Mouse (Mus musculus) forelimb bud, embryonic 11.5 days (tissue): Measurements from ENCODE around the gene Ddx28.
A peak's percentile ranks its signal among the peaks of the same experiment; 100 is the strongest.
"Not testable (repeated sequence)": the region's sequence is repeated elsewhere in the genome, so short reads cannot be mapped to it uniquely, and the experiment has no call there.

Source experiments
- DNase-seq: peaks from one replicate; pipeline ENCODE4 v3.0.0-alpha.2; 2012; ENCODE audit warnings: low read depth, low spot score

Gene Ddx28

GRCm38 (mm10) chr8:106016284-106016683, 4.6 kb upstream of the Ddx28 start:
- no peak for DNase-seq

GRCm38 (mm10) chr8:106012203-106012602, 521 bp upstream of the Ddx28 start:
- not testable (repeated sequence) for DNase-seq

- peak; percentile 94 for DNase-seq
Measured at GRCm38 (mm10) chr8:106010748-106011642, 687 bp downstream of the Ddx28 start.

GRCm38 (mm10) chr8:106007891-106008290, 3.8 kb downstream of the Ddx28 start:
- not testable (repeated sequence) for DNase-seq

- DNase-seq = no peak
Measured at GRCm38 (mm10) chr8:106007135-106007534, 4.5 kb downstream of the Ddx28 start.

GRCm38 (mm10) chr8:106006413-106006812, 5.3 kb downstream of the Ddx28 start:
- DNase-seq = no peak

GRCm38 (mm10) chr8:106005875-106006274, 5.8 kb downstream of the Ddx28 start, which contains the start of gene Dpep2nb:
Gene Dpep2nb (minus strand): TSS chr8:106005975.
- DNase-seq = no peak

- no peak for DNase-seq
Measured at GRCm38 (mm10) chr8:106004538-106005207, 7.0 kb downstream of the Ddx28 start.

- DNase-seq = no peak
Measured at GRCm38 (mm10) chr8:106001908-106002307, 9.8 kb downstream of the Ddx28 start.

GRCm38 (mm10) chr8:105998971-105999370, 12.7 kb downstream of the Ddx28 start:
- DNase-seq = no peak

- DNase-seq = no peak
Measured at GRCm38 (mm10) chr8:105996359-105996758, 15.3 kb downstream of the Ddx28 start.

- DNase-seq = no peak
Measured at GRCm38 (mm10) chr8:105993226-105993625, 18.5 kb downstream of the Ddx28 start.

- DNase-seq = no peak
Measured at GRCm38 (mm10) chr8:105992499-105992898, 19.2 kb downstream of the Ddx28 start.

GRCm38 (mm10) chr8:105991546-105991945, 20.1 kb downstream of the Ddx28 start:
- DNase-seq = no peak

- peak; percentile 91 for DNase-seq
Measured at GRCm38 (mm10) chr8:105990856-105991387, 20.8 kb downstream of the Ddx28 start, which contains the start of gene Dus2. Gene Dus2 (plus strand): TSS chr8:105991337.

GRCm38 (mm10) chr8:105988546-105988945, 23.1 kb downstream of the Ddx28 start:
- DNase-seq = no peak

- DNase-seq = not testable (repeated sequence)
Measured at GRCm38 (mm10) chr8:105983406-105983805, 28.3 kb downstream of the Ddx28 start.

- DNase-seq = no peak
Measured at GRCm38 (mm10) chr8:105981146-105981545, 30.5 kb downstream of the Ddx28 start.

GRCm38 (mm10) chr8:105979325-105979724, 32.4 kb downstream of the Ddx28 start, which contains the start of gene Dpep3:
Gene Dpep3 (minus strand): TSS chr8:105979429.
- no peak for DNase-seq

GRCm38 (mm10) chr8:105975363-105975762, 36.3 kb downstream of the Ddx28 start:
- DNase-seq = no peak

GRCm38 (mm10) chr8:105971019-105971720, 40.5 kb downstream of the Ddx28 start:
- DNase-seq = no peak

- no peak for DNase-seq
Measured at GRCm38 (mm10) chr8:105969367-105969766, 42.3 kb downstream of the Ddx28 start.
